Mouse (Mus musculus) heart, adult 2 months (tissue): Measurements from ENCODE around the gene Eno2.

ENCODE experiments used
- CTCF ChIP-seq: fragments of 200-600 bp; IDR thresholded peaks from 2 replicates; pipeline ENCODE4 v1.8.1; 2022; ENCODE audit warnings: antibody characterized with exemption, mild to moderate bottlenecking, moderate library complexity
- EP300 ChIP-seq: fragments of 200-500 bp; IDR thresholded peaks from 2 replicates; pipeline ENCODE4 v1.6.1; 2011; ENCODE audit warnings: low read depth, low read length, control low read depth; ENCODE audit not compliant: insufficient read depth
- POLR2A ChIP-seq: fragments of 200-500 bp; IDR thresholded peaks from 2 replicates; pipeline ENCODE4 v1.6.1; 2011; ENCODE audit warnings: mild to moderate bottlenecking, low read depth, low read length, control low read depth; ENCODE audit not compliant: insufficient read depth

DNA sequence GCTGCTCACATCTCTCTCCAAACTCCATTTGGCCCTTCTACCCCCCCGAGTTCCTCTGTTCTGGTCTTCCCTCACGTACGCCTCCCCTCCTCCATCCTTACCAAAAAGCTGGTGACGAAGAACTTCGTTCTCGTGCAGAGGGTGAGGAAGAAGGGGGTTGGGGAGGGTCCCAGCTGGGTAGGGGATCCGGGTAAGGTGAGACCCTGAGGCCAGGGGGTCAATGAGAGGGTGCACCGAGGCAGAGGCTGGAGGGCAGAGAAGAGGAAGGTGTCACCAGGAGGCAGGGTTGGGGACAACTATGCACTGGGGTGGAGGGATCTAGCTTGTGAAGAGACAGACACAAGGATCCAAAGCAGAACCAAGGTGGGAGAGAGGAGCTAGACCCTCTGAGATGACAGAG lies 25.8 kb downstream of the Eno2 start:
- no peak for TF ChIP-seq CTCF
- TF ChIP-seq EP300: no peak
- no peak for TF ChIP-seq POLR2A
